Comparison of ENCODE assay signal across 10 mouse cellular contexts in the genomic region with DNA sequence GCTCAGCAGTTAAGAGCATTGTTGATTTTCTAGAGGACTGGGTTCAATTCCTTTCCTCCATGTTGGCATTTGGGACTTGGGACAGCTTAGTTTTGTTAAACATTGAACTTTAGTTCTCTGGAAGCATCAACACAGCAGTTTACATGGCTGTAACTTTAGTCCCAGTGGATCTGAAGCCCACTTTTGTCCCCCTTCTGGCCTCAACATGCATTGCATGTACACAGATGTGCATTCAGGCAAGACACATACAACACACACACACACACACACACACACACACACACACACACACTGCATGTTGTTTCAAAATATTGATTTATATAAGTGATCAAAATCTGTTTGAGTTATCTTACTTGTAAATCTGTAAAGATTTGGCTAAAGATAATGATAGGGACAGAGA. TPM values are rescaled to one million over a fixed set of nuclear protein-coding genes. Genes with fewer than 3 reads are reported as not detected.
DNase-seq lines count a peak whose midpoint lies in the region; ATAC-seq and TF ChIP-seq lines count a peak whose summit lies in the region.
"Had no signal": no experiment of that assay in that cellular context is flagged by ENCODE, and none has a peak within 500 bp of the region (broad histone marks: within the 10 kb centered on the region; RNA-seq: fewer than 3 reads in every experiment).

No protein-coding gene starts in this region.

- no peak overlapping the region for H3K4me2 ChIP-seq in hindbrain, postnatal 0 days (ENCODE audit: low read depth, low read length)
- H3K4me2 ChIP-seq in hindbrain, embryonic 12.5 days (replicated peaks): no peak overlapping the region
- no peak overlapping the region for H3K4me2 ChIP-seq in forebrain, embryonic 15.5 days (replicated peaks)

- peak; percentile 70 for TF ChIP-seq CTCF in hindbrain, postnatal 0 days (IDR thresholded peaks at IDR 0.05; ENCODE audit: low read depth)

- H3K4me1 ChIP-seq in hindbrain, postnatal 0 days (ENCODE audit: insufficient read depth, low read length): no peaks in the 10 kb centered on the region
- H3K4me1 ChIP-seq in hindbrain, embryonic 12.5 days: no peaks in the 10 kb centered on the region
- no peaks in the 10 kb centered on the region for H3K4me1 ChIP-seq in forebrain, embryonic 15.5 days
- H3K4me1 ChIP-seq: megakaryocyte, embryonic 14.5 days had no signal

- H3K9ac ChIP-seq in hindbrain, postnatal 0 days (replicated peaks; ENCODE audit: low read length): no peak overlapping the region
- H3K9ac ChIP-seq in hindbrain, embryonic 12.5 days: no peak overlapping the region
- no peak overlapping the region for H3K9ac ChIP-seq in forebrain, embryonic 15.5 days (replicated peaks)

- DNase-seq in hindbrain, postnatal 0 days (ENCODE audit: low spot score): peak; percentile 55
- peak; percentile 56 for DNase-seq in testis, postnatal 10 days (ENCODE audit: low spot score)
- no peak for DNase-seq in testis, postnatal 14 days (ENCODE audit: low spot score)
- peak; percentile 22 for DNase-seq in hindlimb bud, embryonic 11.5 days (ENCODE audit: extremely low spot score, low read depth, low spot score)
- no peak for DNase-seq in urinary bladder, postnatal 10 days (ENCODE audit: low spot score)
- DNase-seq in urinary bladder, adult 18-20 months (ENCODE audit: low spot score in 2 of 2): no peak

- H3K27ac ChIP-seq in hindbrain, postnatal 0 days: no peak overlapping the region
- no peak overlapping the region for H3K27ac ChIP-seq in hindbrain, embryonic 12.5 days
- H3K27ac ChIP-seq in forebrain, embryonic 15.5 days (replicated peaks): no peak overlapping the region

- no peaks in the 10 kb centered on the region for H3K9me3 ChIP-seq in hindbrain, postnatal 0 days (ENCODE audit: low read length)
- no peaks in the 10 kb centered on the region for H3K9me3 ChIP-seq in hindbrain, embryonic 12.5 days (replicated peaks)
- no peaks in the 10 kb centered on the region for H3K9me3 ChIP-seq in forebrain, embryonic 15.5 days

- no peaks in the 10 kb centered on the region for H3K27me3 ChIP-seq in hindbrain, postnatal 0 days (ENCODE audit: insufficient read depth, low read length)
- H3K27me3 ChIP-seq in hindbrain, embryonic 12.5 days: no peaks in the 10 kb centered on the region
- H3K27me3 ChIP-seq in forebrain, embryonic 15.5 days: no peaks in the 10 kb centered on the region

- no peaks in the 10 kb centered on the region for H3K36me3 ChIP-seq in hindbrain, postnatal 0 days (ENCODE audit: insufficient read depth, low read length)
- no peaks in the 10 kb centered on the region for H3K36me3 ChIP-seq in hindbrain, embryonic 12.5 days
- no peaks in the 10 kb centered on the region for H3K36me3 ChIP-seq in forebrain, embryonic 15.5 days

- H3K4me3 ChIP-seq in hindbrain, postnatal 0 days (ENCODE audit: low read length): no peak overlapping the region
- H3K4me3 ChIP-seq in hindbrain, embryonic 12.5 days: no peak overlapping the region
- no peak overlapping the region for H3K4me3 ChIP-seq in forebrain, embryonic 15.5 days
- H3K4me3 ChIP-seq: megakaryocyte, embryonic 14.5 days had no signal

- ATAC-seq in hindbrain, postnatal 0 days: no peak
- no peak for ATAC-seq in hindbrain, embryonic 12.5 days (ENCODE audit: low FRiP score)
- no peak for ATAC-seq in forebrain, embryonic 15.5 days (replicated peaks)

RNA-seq across cellular contexts. Expression of a gene that starts 2.1 kb away (rescaled TPM):
- 0.72 and 0.94 TPM in 2 replicates for total RNA-seq in hindbrain, postnatal 0 days (2014; rRNA removed)
- 0.13 TPM in 1 of 2 replicates, not detected in the other for polyA plus RNA-seq in hindbrain, postnatal 0 days (2015; fragmentation: Nextera tagmentation; extraction: Ambion mirVana)
- polyA plus RNA-seq in hindbrain, embryonic 12.5 days (2016; fragmentation: Nextera tagmentation; extraction: Ambion mirVana): 0.15 and 0.16 TPM in 2 replicates
- polyA plus RNA-seq in forebrain, embryonic 15.5 days (2015; fragmentation: Nextera tagmentation; extraction: Ambion mirVana): 0.06 and 0.10 TPM in 2 replicates
- polyA plus RNA-seq: heart, embryonic 14.5 days had no signal

RNA-seq across cellular contexts. Expression of a gene that starts 29.9 kb away (rescaled TPM):
- 1.5 and 2.0 TPM in 2 replicates for total RNA-seq in hindbrain, postnatal 0 days (2014; rRNA removed)
- 5.1 and 5.2 TPM in 2 replicates for polyA plus RNA-seq in hindbrain, postnatal 0 days (2015; fragmentation: Nextera tagmentation; extraction: Ambion mirVana)
- polyA plus RNA-seq in hindbrain, embryonic 12.5 days (2016; fragmentation: Nextera tagmentation; extraction: Ambion mirVana): 5.1 and 6.1 TPM in 2 replicates
- polyA plus RNA-seq in forebrain, embryonic 15.5 days (2015; fragmentation: Nextera tagmentation; extraction: Ambion mirVana): 4.5 and 6.5 TPM in 2 replicates

Comparison
In these comparisons a context has a peak if more than half of its experiments do, and no peak if none do; other contexts are left out.
1. DNase-seq: peak in hindbrain, postnatal 0 days (single experiment), testis, postnatal 10 days (single experiment) and hindlimb bud, embryonic 11.5 days (single experiment); none in testis, postnatal 14 days (single experiment), urinary bladder, postnatal 10 days (single experiment) and urinary bladder, adult 18-20 months (0 of 2).